Mouse (Mus musculus) midbrain, postnatal 0 days (tissue): ENCODE data around the gene Slc38a1. TPM values are rescaled to one million over a fixed set of nuclear protein-coding genes. Genes with fewer than 3 reads are reported as not detected.

Source experiments
- ATAC-seq: fragments of 200-750 bp; cut with Nextera tagmentation; 2 replicates; pipeline ENCODE4 v1.8.0; 2017; ENCODE audit warnings: moderate number of reproducible peaks, mild to moderate bottlenecking, moderate TSS enrichment, moderate library complexity; ENCODE audit not compliant: low FRiP score
- DNase-seq: peaks from one replicate; pipeline ENCODE4 v3.0.0-alpha.2; 2015; ENCODE audit warnings: low spot score
- H3K27ac ChIP-seq: fragments of 300-500 bp; sonication (generic); 2 replicates; pipeline ENCODE4 v1.5.1; 2014; ENCODE audit warnings: low read depth, mild to moderate bottlenecking, low read length, mixed read lengths
- H3K27me3 ChIP-seq: fragments of 300-500 bp; sonication (generic); 2 replicates; pipeline ENCODE4 v1.6.1; 2014; ENCODE audit warnings: low read length, control low read depth, mixed read lengths; ENCODE audit not compliant: insufficient read depth
- H3K36me3 ChIP-seq: fragments of 300-500 bp; sonication (generic); 2 replicates; pipeline ENCODE4 v1.6.1; 2014; ENCODE audit warnings: low read length, control low read depth, mixed read lengths; ENCODE audit not compliant: insufficient read depth
- H3K4me1 ChIP-seq: fragments of 300-500 bp; sonication (generic); 2 replicates; pipeline ENCODE4 v1.6.1; 2014; ENCODE audit warnings: mild to moderate bottlenecking, control low read depth, antibody characterized with exemption, low read length, mixed read lengths; ENCODE audit not compliant: insufficient read depth
- H3K4me2 ChIP-seq: fragments of 300-500 bp; sonication (generic); 2 replicates; pipeline ENCODE4 v1.6.1; 2014; ENCODE audit warnings: low read depth, mild to moderate bottlenecking, low read length, mixed read lengths; ENCODE audit not compliant: poor library complexity, severe bottlenecking
- H3K4me3 ChIP-seq: fragments of 300-500 bp; sonication (generic); 2 replicates; pipeline ENCODE4 v1.5.1; 2014; ENCODE audit warnings: low read depth, mild to moderate bottlenecking, low read length, moderate library complexity
- H3K9ac ChIP-seq: fragments of 300-500 bp; sonication (generic); replicated peaks from 2 replicates; pipeline ENCODE4 v1.6.1; 2014; ENCODE audit warnings: mild to moderate bottlenecking, low read length, moderate library complexity, mixed read lengths; ENCODE audit not compliant: poor library complexity, severe bottlenecking
- H3K9me3 ChIP-seq: fragments of 300-500 bp; sonication (generic); 2 replicates; pipeline ENCODE4 v1.6.1; 2016; ENCODE audit warnings: low read length, control low read depth
- CTCF ChIP-seq: IDR thresholded peaks from 2 replicates; pipeline ENCODE4 v1.5.1; 2016; ENCODE audit warnings: antibody characterized with exemption, mild to moderate bottlenecking
- WGBS: fragments of 180-500 bp; shearing (Covaris S2); extraction: QIAGEN DNeasy Blood & Tissue Kit; methylation state at CpG from one replicate; pipeline ENCODE4 v1.1.7; 2014; 5-methylcytosine and 5-hydroxymethylcytosine counted together
- polyA plus RNA-seq: library from polyadenylated mRNA; unstranded; fragments of >200 nt; fragmentation: Nextera tagmentation; extraction: Ambion mirVana; gene quantifications from 2 replicates; pipeline ENCODE4 v1.2.1, GENCODE M21; 2015
- total RNA-seq: library from RNA; depleted of rRNA; stranded (reverse); fragments of >200 nt; gene quantifications from 2 replicates; pipeline ENCODE4 v1.2.3, GENCODE M21; 2014

The Slc38a1 gene
- total and polyA plus RNA-seq, 2 experiments from 2014 or later: 75.2 to 91.2 TPM

DNA sequence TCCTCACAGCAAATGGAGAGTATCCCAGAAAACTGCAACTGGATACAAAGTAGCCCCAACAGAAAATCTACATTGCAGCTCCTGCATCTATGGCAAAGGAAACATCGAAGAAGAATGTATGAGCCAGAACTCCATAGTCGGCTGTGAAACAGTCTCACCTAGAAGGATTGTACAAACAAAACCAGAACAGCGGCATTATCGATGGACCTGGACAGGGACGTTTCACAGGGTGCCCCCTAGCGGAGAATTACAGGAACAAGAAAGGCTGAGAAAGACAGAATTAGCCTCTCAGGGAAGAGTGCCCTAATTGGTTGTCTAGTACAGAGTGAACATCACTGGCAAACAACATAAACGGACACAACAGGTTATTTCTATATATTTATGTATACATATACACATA, 23.9 kb upstream of the Slc38a1 start:
- WGBS: 4% methylated on average over 7 of the region's 7 CpGs
- Histone ChIP-seq H3K9me3 (no peaks in the 10 kb centered on the region), H3K4me3 (no peak overlapping the region), H3K27me3 (no peaks in the 10 kb centered on the region), H3K9ac (no peak overlapping the region), H3K27ac (no peak overlapping the region), H3K36me3 (no peaks in the 10 kb centered on the region), H3K4me1 (no peaks in the 10 kb centered on the region), H3K4me2 (peak overlapping the region; percentile 26)
- ATAC-seq (no peak), DNase-seq (peak; percentile 88)
- peak; percentile 92 for TF ChIP-seq CTCF

DNA sequence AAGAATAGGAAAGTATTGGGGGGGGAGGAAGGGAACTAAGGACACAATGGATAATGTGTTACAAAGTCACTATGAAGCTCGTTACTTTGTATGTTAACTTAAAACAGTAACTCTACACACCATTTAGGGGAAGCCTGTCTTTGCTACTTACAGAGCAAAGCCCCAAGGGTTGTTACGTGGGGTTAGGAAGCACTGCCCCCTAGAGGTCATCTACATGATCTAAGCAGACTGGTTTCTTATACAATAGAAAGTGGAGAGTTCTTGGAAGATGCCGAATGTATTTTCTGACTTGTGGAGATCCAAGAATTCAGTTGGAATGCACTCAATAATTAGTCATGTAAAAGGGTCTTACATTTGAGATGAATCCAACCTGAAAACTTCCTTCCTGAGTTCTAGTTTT, 23.2 kb upstream of the Slc38a1 start:
- H3K4me1 ChIP-seq: no peaks in the 10 kb centered on the region
- DNase-seq (peak; percentile 90), ATAC-seq (no peak)
- H3K9me3 ChIP-seq: no peaks in the 10 kb centered on the region
- H3K4me2 ChIP-seq: no peak overlapping the region
- H3K27ac ChIP-seq: no peak overlapping the region
- peak; percentile 79 for TF ChIP-seq CTCF
- H3K36me3 ChIP-seq: no peaks in the 10 kb centered on the region
- H3K27me3 ChIP-seq: no peaks in the 10 kb centered on the region
- H3K9ac ChIP-seq: no peak overlapping the region
- H3K4me3 ChIP-seq: no peak overlapping the region
- WGBS: 10% methylated on average over 3 of the region's 3 CpGs

DNA sequence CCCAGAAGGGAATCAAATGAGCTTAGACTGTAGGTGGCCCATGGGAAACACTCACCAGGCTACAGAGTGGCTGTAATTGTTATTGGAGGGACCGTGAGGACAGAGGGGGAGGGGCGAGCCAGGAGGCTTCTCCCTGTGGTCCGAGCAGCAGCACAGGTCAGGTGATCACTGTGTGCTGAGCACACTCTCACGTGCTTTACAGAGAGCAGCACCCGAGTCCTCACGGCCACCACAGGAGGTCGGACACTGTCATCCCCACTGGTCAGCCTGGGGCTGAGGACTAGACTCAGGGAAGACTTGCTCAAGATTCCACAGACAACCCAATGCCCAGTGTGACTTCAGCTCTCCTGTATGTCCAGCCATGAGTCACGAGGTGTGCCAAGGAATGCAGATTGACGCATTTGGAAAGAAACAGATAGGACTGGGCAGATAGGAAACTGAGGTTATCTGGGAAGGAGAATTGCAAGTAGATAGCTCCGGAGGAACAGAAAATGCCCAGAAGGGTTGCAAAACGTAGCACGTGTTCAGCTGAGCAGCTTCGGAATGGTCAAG, 18.0 kb upstream of the Slc38a1 start:
- no peaks in the 10 kb centered on the region for H3K9me3 ChIP-seq
- TF ChIP-seq CTCF: no peak
- 64% methylated on average over 13 of the region's 13 CpGs for WGBS

DNA sequence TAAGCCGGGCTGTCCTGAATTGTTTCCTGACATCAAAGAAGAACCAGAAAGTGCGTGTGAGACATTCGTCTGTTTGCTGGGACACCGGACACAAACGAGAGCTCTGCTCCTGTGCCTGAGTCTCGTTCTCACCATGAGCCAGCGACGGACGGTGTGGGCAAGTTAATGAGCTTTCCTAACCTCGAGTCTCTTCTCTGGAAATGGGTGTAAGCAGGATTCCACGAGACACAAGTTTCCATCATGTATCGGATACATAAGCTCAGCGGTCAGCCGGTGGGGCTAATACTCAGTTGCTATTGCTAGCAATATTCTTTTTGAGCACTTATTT, 15.5 kb upstream of the Slc38a1 start:
- Histone ChIP-seq H3K4me1 (no peaks in the 10 kb centered on the region), H3K36me3 (no peaks in the 10 kb centered on the region), H3K27me3 (no peaks in the 10 kb centered on the region), H3K9me3 (no peaks in the 10 kb centered on the region), H3K4me2 (no peak overlapping the region), H3K27ac (no peak overlapping the region), H3K4me3 (no peak overlapping the region), H3K9ac (no peak overlapping the region)
- no peak for TF ChIP-seq CTCF
- DNase-seq: no peak
- no peak for ATAC-seq
- 56% methylated on average over 14 of the region's 14 CpGs for WGBS

More for the DNA sequence above, 18.0 kb upstream of the Slc38a1 start:
- Histone ChIP-seq H3K4me3 (no peak overlapping the region), H3K27me3 (no peaks in the 10 kb centered on the region), H3K4me1 (no peaks in the 10 kb centered on the region), H3K27ac (no peak overlapping the region), H3K9ac (no peak overlapping the region), H3K4me2 (no peak overlapping the region), H3K36me3 (no peaks in the 10 kb centered on the region)
- ATAC-seq (no peak), DNase-seq (no peak)

- 63% methylated on average over 17 of the region's 17 CpGs for WGBS
- H3K27ac ChIP-seq: no peak overlapping the region
- ATAC-seq (no peak), DNase-seq (no peak)
- no peaks in the 10 kb centered on the region for H3K9me3 ChIP-seq
- no peaks in the 10 kb centered on the region for H3K4me1 ChIP-seq
- H3K27me3 ChIP-seq: no peaks in the 10 kb centered on the region
- H3K4me2 ChIP-seq: no peak overlapping the region
- no peak overlapping the region for H3K9ac ChIP-seq
- no peak overlapping the region for H3K4me3 ChIP-seq
- H3K36me3 ChIP-seq: no peaks in the 10 kb centered on the region
- no peak for TF ChIP-seq CTCF
These were observed 15.0 kb upstream of the Slc38a1 start for GRCm38 (mm10) chr15:96657576-96658274.

DNA sequence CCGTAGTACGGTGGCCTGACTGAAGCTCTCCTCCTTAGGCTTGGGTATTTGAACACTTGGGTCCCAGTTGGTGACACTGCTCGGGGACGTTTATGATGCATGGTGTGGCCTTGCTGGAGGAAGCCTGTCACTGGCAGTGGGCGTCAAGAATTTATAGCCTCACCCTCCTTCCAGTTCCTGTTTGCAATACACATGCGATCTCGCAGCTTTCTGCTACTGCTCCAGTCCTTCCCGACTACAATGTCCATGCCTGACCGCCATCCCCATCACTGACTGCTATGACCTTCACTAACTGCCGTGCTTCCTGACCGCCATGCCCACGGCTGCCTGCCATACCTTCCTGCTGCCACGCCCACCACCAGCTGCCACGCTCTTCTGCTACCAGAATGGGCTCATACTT, 12.8 kb upstream of the Slc38a1 start:
- DNase-seq: no peak
- Histone ChIP-seq H3K9me3 (no peaks in the 10 kb centered on the region), H3K27me3 (no peaks in the 10 kb centered on the region), H3K9ac (no peak overlapping the region), H3K4me2 (no peak overlapping the region), H3K27ac (no peak overlapping the region), H3K4me1 (no peaks in the 10 kb centered on the region), H3K36me3 (no peaks in the 10 kb centered on the region), H3K4me3 (no peak overlapping the region)
- WGBS: 92% methylated on average over 14 of the region's 14 CpGs
- no peak for ATAC-seq
- no peak for TF ChIP-seq CTCF
